Mouse (Mus musculus): Measurements from ENCODE around the gene Snx29. TPM values are rescaled to one million over a fixed set of nuclear protein-coding genes. Genes with fewer than 3 reads are reported as not detected.

Gene Snx29
- polyA plus RNA-seq, 1 experiment from 2014 or later = 16.0 TPM

DNA sequence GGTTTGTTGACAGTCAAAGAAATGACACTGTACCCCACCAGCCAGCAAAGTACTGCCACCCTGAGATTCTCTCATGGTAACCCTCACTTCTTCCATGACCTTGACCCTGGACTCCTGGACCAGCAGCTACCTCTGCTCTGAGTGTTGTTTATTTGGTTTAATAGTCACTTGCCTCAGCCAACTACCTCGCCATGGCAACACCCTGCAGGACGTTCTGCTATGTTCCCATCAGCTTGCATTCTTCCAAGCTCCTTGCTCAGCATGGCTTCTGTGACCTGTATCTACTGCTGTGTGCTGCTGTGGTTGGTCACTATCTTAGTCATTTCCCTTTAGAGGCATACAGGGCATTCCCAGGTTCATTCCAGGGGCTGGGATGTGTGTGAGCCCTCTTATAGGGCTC is 266.6 kb downstream of the Snx29 start:
- no peaks in the 10 kb centered on the region for H3K9me3 ChIP-seq
- H3K36me3 ChIP-seq = no peaks in the 10 kb centered on the region
- no peak overlapping the region for H3K4me3 ChIP-seq
- H3K4me2 ChIP-seq (replicated peaks) = no peak overlapping the region
- WGBS = 62% methylated on average over 2 of the region's 2 CpGs
- no peak for ATAC-seq (ENCODE audit: insufficient number of reproducible peaks, insufficient read depth, low FRiP score, low TSS enrichment)
- no peak overlapping the region for H3K9ac ChIP-seq
- H3K27ac ChIP-seq = no peak overlapping the region
- H3K4me1 ChIP-seq = no peaks in the 10 kb centered on the region
- H3K27me3 ChIP-seq = no peaks in the 10 kb centered on the region

DNA sequence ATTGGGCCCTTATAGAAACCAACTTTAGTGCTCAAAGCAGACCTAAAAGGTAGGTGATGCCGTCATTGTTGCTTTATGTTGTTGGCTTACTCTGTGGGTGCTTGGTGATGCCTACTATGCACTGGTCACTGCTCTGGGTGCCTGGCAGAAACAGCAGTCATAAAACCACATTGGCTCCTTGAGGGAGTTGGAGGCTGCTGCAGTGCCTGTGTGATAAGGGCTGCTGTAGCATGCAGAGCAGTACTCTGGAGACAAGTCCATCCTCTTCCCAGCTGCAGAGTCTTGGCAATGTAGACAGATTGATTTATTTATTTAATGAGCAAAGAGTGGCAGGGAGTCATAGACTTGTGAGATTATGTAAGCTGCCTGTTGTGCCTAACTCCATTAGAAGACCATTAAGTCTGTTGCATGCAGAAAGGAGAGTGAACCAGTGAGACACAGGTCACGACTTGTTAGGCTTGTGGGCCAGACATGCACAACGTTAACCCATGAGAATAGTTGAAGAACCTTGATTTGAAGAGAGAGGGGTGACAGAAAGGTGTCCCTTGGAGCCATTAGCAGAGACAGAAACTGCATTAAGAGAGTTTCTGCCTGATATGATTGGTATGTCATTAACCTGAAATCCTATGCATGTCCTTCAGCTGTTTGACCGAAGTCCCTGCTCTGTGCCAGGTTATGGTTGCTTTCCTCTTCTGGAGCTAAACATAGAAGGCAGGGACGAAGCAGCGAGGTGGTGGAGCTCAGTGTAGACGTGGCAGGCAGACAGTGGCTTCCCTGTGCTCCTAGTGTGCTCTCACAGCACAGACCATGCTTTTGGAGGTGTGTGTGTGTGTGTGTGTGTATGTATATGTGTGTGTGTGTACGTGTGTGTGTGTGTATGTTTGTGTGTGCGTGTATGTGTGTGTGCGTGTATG is 267.3 kb downstream of the Snx29 start:
- WGBS = 81% methylated on average over 10 of the region's 10 CpGs
- Histone ChIP-seq H3K4me3 (no peak overlapping the region), H3K4me2 (replicated peaks) (no peak overlapping the region), H3K27me3 (no peaks in the 10 kb centered on the region), H3K9ac (no peak overlapping the region), H3K9me3 (no peaks in the 10 kb centered on the region), H3K36me3 (no peaks in the 10 kb centered on the region), H3K27ac (no peak overlapping the region), H3K4me1 (no peaks in the 10 kb centered on the region)
- ATAC-seq (ENCODE audit: insufficient number of reproducible peaks, insufficient read depth, low FRiP score, low TSS enrichment) = no peak

GRCm38 (mm10) chr16:11596599-11596998 is 273.9 kb downstream of the Snx29 start:
- no peaks in the 10 kb centered on the region for H3K27me3 ChIP-seq
- H3K36me3 ChIP-seq = no peaks in the 10 kb centered on the region
- H3K4me1 ChIP-seq = no peaks in the 10 kb centered on the region
- no peak overlapping the region for H3K4me2 ChIP-seq (replicated peaks)
- no peak overlapping the region for H3K27ac ChIP-seq
- no peak overlapping the region for H3K4me3 ChIP-seq
- no peaks in the 10 kb centered on the region for H3K9me3 ChIP-seq
- no peak overlapping the region for H3K9ac ChIP-seq
- ATAC-seq (ENCODE audit: insufficient number of reproducible peaks, insufficient read depth, low FRiP score, low TSS enrichment) = no peak
- WGBS = 92% methylated on average over 3 of the region's 3 CpGs

GRCm38 (mm10) chr16:11597769-11598168 is 275.1 kb downstream of the Snx29 start:
- H3K9ac ChIP-seq = no peak overlapping the region
- no peaks in the 10 kb centered on the region for H3K36me3 ChIP-seq
- ATAC-seq (ENCODE audit: insufficient number of reproducible peaks, insufficient read depth, low FRiP score, low TSS enrichment) = no peak
- 22% methylated on average over 7 of the region's 7 CpGs for WGBS
- H3K4me2 ChIP-seq (replicated peaks) = no peak overlapping the region
- H3K9me3 ChIP-seq = no peaks in the 10 kb centered on the region
- H3K4me1 ChIP-seq = no peaks in the 10 kb centered on the region
- no peaks in the 10 kb centered on the region for H3K27me3 ChIP-seq
- no peak overlapping the region for H3K27ac ChIP-seq
- no peak overlapping the region for H3K4me3 ChIP-seq

DNA sequence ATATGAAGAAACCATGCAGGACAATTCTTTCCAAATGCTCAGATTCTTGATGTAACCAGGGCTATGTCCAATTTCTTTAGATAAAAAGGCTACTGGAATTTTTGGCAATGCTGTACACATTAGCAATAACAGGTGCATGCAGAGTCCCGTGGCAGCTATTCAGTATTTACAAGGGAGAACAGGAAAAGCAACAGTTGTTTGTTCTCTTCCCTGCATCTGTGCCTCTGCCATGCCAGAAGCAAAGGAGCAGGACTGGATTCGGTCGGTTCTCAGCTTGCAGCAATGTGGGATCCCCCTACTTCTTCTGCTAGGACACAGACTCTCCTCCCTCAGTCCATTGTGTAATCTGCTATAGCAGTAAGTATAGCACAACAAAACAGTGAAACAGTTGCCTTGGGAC is 276.8 kb downstream of the Snx29 start:
- Histone ChIP-seq H3K36me3 (no peaks in the 10 kb centered on the region), H3K27ac (no peak overlapping the region), H3K9me3 (no peaks in the 10 kb centered on the region), H3K4me2 (replicated peaks) (no peak overlapping the region), H3K4me3 (no peak overlapping the region), H3K27me3 (no peaks in the 10 kb centered on the region), H3K4me1 (no peaks in the 10 kb centered on the region), H3K9ac (no peak overlapping the region)
- ATAC-seq (ENCODE audit: insufficient number of reproducible peaks, insufficient read depth, low FRiP score, low TSS enrichment) = no peak
- 67% methylated on average over 3 of the region's 3 CpGs for WGBS

DNA sequence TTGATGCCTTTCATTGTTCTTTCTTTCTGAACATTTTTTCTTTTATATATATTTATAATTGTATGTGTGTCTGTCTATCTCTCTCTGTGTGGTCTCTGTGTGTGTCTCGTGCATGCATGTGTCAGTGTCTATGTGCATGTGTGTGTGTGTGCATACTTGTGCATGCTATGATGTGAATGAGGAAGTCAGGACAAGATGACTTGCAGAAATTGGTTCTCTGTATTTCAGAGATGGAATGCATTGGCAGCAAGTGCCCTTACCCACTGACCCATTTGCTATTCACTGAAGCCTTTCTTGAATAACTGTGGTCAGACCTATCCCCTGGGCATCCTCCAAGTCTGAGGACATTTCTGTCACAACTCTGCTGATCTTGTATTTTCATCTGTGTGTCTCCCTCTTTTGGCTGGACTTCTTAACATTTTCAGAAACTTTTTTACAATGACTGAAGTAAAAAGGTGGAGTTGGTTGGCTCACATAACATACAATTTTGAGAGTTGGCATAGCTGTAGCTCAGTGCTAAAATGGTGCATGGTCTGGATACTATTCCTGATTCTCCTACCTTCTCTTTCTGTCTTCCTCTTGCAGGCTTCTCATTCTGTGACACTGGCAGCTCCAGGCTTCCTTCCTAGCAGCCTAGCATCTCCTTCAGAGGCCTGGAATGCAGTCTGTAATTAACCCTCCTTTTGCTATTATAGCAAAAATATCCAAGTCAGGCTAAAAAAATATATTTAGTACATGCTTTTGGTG is 278.8 kb downstream of the Snx29 start:
- no peaks in the 10 kb centered on the region for H3K4me1 ChIP-seq
- H3K4me3 ChIP-seq = no peak overlapping the region
- WGBS = 74% methylated on average over 1 of the region's 1 CpGs
- H3K9ac ChIP-seq = no peak overlapping the region
- no peak overlapping the region for H3K4me2 ChIP-seq (replicated peaks)
- no peaks in the 10 kb centered on the region for H3K36me3 ChIP-seq
- H3K9me3 ChIP-seq = no peaks in the 10 kb centered on the region
- no peaks in the 10 kb centered on the region for H3K27me3 ChIP-seq
- no peak for ATAC-seq (ENCODE audit: insufficient number of reproducible peaks, insufficient read depth, low FRiP score, low TSS enrichment)
- H3K27ac ChIP-seq = no peak overlapping the region

DNA sequence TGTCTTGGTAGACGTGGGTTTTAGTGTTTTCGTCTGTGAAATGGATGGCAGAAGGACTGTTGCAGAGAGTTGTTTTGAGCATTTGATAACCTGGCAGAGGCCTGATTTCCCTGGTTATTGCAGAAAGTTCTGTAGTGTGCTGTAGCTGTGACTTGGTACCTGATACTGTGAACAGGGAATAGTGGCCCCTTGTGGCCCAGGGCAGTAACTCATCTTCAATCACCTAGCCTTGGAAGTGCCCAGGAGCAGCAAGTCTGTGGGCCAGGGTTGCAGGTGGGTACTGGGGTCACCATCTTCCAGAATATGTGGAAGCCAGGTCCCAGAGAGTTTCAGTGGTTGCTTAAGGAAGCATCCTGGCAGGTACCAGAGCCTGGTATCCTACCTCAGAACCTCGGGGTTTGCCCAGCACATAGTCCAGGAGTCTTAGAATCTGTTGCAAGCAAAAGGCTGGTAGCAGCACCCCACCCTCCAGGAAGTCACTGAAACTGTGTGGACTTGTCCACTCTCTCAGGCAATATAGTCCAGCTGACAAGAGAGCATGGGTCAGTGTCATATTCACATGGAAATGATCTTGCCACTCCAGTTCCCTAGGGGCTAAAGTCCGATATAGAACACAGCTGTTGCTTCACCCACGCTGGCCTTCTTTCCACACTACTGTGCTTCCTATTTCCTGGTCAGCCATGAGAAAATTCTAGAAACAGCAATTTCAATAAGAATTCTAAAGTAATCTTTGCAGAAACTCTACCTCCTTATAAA is 281.1 kb downstream of the Snx29 start:
- no peaks in the 10 kb centered on the region for H3K9me3 ChIP-seq
- H3K4me2 ChIP-seq (replicated peaks) = no peak overlapping the region
- no peaks in the 10 kb centered on the region for H3K27me3 ChIP-seq
- no peak overlapping the region for H3K4me3 ChIP-seq
- 67% methylated on average over 5 of the region's 5 CpGs for WGBS
- H3K9ac ChIP-seq = no peak overlapping the region
- no peak for ATAC-seq (ENCODE audit: insufficient number of reproducible peaks, insufficient read depth, low FRiP score, low TSS enrichment)
- H3K4me1 ChIP-seq = no peaks in the 10 kb centered on the region
- H3K36me3 ChIP-seq = no peaks in the 10 kb centered on the region
- no peak overlapping the region for H3K27ac ChIP-seq

- Histone ChIP-seq H3K4me1 (no peaks in the 10 kb centered on the region), H3K9ac (no peak overlapping the region), H3K27ac (no peak overlapping the region), H3K4me2 (replicated peaks) (no peak overlapping the region), H3K9me3 (0 out of 2 replicates have a peak, but pooled peaks cover 5% of the 10 kb centered on the region), H3K27me3 (no peaks in the 10 kb centered on the region), H3K4me3 (no peak overlapping the region), H3K36me3 (no peaks in the 10 kb centered on the region)
- WGBS = 86% methylated on average over 3 of the region's 3 CpGs
- ATAC-seq (ENCODE audit: insufficient number of reproducible peaks, insufficient read depth, low FRiP score, low TSS enrichment) = no peak
Observed at GRCm38 (mm10) chr16:11612526-11613126, 289.9 kb downstream of the Snx29 start.

- no peaks in the 10 kb centered on the region for H3K36me3 ChIP-seq
- no peaks in the 10 kb centered on the region for H3K27me3 ChIP-seq
- H3K4me3 ChIP-seq = no peak overlapping the region
- 0 out of 2 replicates have a peak, but pooled peaks cover 5% of the 10 kb centered on the region for H3K9me3 ChIP-seq
- no peaks in the 10 kb centered on the region for H3K4me1 ChIP-seq
- no peak overlapping the region for H3K9ac ChIP-seq
- no peak overlapping the region for H3K27ac ChIP-seq
- no peak for ATAC-seq (ENCODE audit: insufficient number of reproducible peaks, insufficient read depth, low FRiP score, low TSS enrichment)
- WGBS = 85% methylated on average over 3 of the region's 3 CpGs
- H3K4me2 ChIP-seq (replicated peaks) = no peak overlapping the region
Observed at GRCm38 (mm10) chr16:11614401-11615014, 291.8 kb downstream of the Snx29 start.

GRCm38 (mm10) chr16:11615633-11616032 is 292.9 kb downstream of the Snx29 start:
- no peak for ATAC-seq (ENCODE audit: insufficient number of reproducible peaks, insufficient read depth, low FRiP score, low TSS enrichment)
- H3K27me3 ChIP-seq = no peaks in the 10 kb centered on the region
- H3K27ac ChIP-seq = no peak overlapping the region
- no peak overlapping the region for H3K4me2 ChIP-seq (replicated peaks)
- no peaks in the 10 kb centered on the region for H3K36me3 ChIP-seq
- H3K9me3 ChIP-seq = 0 out of 2 replicates have a peak, but pooled peaks cover 5% of the 10 kb centered on the region
- H3K9ac ChIP-seq = no peak overlapping the region
- no peaks in the 10 kb centered on the region for H3K4me1 ChIP-seq
- no peak overlapping the region for H3K4me3 ChIP-seq
- WGBS = 66% methylated on average over 2 of the region's 2 CpGs

GRCm38 (mm10) chr16:11619951-11620350 is 297.2 kb downstream of the Snx29 start:
- no peaks in the 10 kb centered on the region for H3K27me3 ChIP-seq
- no peak overlapping the region for H3K4me3 ChIP-seq
- H3K9ac ChIP-seq = no peak overlapping the region
- no peak overlapping the region for H3K4me2 ChIP-seq (replicated peaks)
- WGBS = 85% methylated on average over 2 of the region's 2 CpGs
- H3K27ac ChIP-seq = no peak overlapping the region
- H3K36me3 ChIP-seq = no peaks in the 10 kb centered on the region
- 0 out of 2 replicates have a peak, but pooled peaks cover 5% of the 10 kb centered on the region for H3K9me3 ChIP-seq
- no peaks in the 10 kb centered on the region for H3K4me1 ChIP-seq
- ATAC-seq (ENCODE audit: insufficient number of reproducible peaks, insufficient read depth, low FRiP score, low TSS enrichment) = no peak
